Mouse (Mus musculus) lung, embryonic 16.5 days (tissue): ENCODE measurements at regions not wholly inside any gene's neighbourhood (a gene's known extent, or its start where the extent isn't known, plus 50 kb on each side); places are given as distances from the start of the nearest gene placed in this dataset.

Source experiments
- ATAC-seq: fragments of 200-750 bp; cut with Nextera tagmentation; 2 replicates; pipeline ENCODE4 v1.8.0; 2017; ENCODE audit warnings: low read depth, mild to moderate bottlenecking, moderate library complexity
- H3K27ac ChIP-seq: fragments of 300-500 bp; sonication (generic); 2 replicates; pipeline ENCODE4 v1.5.1; 2014; ENCODE audit warnings: mild to moderate bottlenecking, control low read depth, low read length
- H3K27me3 ChIP-seq: fragments of 300-500 bp; sonication (generic); 2 replicates; pipeline ENCODE4 v1.6.1; 2014; ENCODE audit warnings: low read depth, low read length, mixed read lengths; ENCODE audit not compliant: control insufficient read depth, insufficient read depth
- H3K36me3 ChIP-seq: fragments of 300-500 bp; sonication (generic); 2 replicates; pipeline ENCODE4 v1.6.1; 2014; ENCODE audit warnings: low read length; ENCODE audit not compliant: control insufficient read depth, insufficient read depth
- H3K4me1 ChIP-seq: fragments of 300-500 bp; sonication (generic); replicated peaks from 2 replicates; pipeline ENCODE4 v1.6.1; 2014; ENCODE audit warnings: low read length, mixed read lengths; ENCODE audit not compliant: control insufficient read depth, insufficient read depth
- H3K4me2 ChIP-seq: fragments of 300-500 bp; sonication (generic); 2 replicates; pipeline ENCODE4 v1.6.1; 2014; ENCODE audit warnings: low read depth, low read length, control low read depth
- H3K4me3 ChIP-seq: fragments of 300-500 bp; sonication (generic); 2 replicates; pipeline ENCODE4 v1.5.1; 2014; ENCODE audit warnings: mild to moderate bottlenecking, low read length, control low read depth
- H3K9ac ChIP-seq: fragments of 300-500 bp; sonication (generic); 2 replicates; pipeline ENCODE4 v1.6.1; 2014; ENCODE audit warnings: low read length, control low read depth
- H3K9me3 ChIP-seq: fragments of 300-500 bp; sonication (generic); 2 replicates; pipeline ENCODE4 v1.6.1; 2016; ENCODE audit warnings: low read length; ENCODE audit not compliant: control insufficient read depth
- WGBS: fragments of 180-500 bp; shearing (Covaris S2); extraction: QIAGEN DNeasy Blood & Tissue Kit; methylation state at CpG from one replicate; pipeline ENCODE4 v1.1.7; 2014; 5-methylcytosine and 5-hydroxymethylcytosine counted together

GRCm38 (mm10) chr10:85242701-85243100 is 57.8 kb upstream of the Cry1 start:
- Histone ChIP-seq H3K4me3 (no peak overlapping the region), H3K9me3 (no peaks in the 10 kb centered on the region), H3K36me3 (no peaks in the 10 kb centered on the region), H3K9ac (no peak overlapping the region), H3K4me2 (no peak overlapping the region), H3K4me1 (no peaks in the 10 kb centered on the region), H3K27me3 (no peaks in the 10 kb centered on the region), H3K27ac (no peak overlapping the region)
- ATAC-seq: no peak
- 86% methylated on average over 7 of the region's 7 CpGs for WGBS

GRCm38 (mm10) chr10:85243556-85243955 is 58.7 kb upstream of the Cry1 start:
- Histone ChIP-seq H3K4me3 (no peak overlapping the region), H3K27me3 (no peaks in the 10 kb centered on the region)

GRCm38 (mm10) chr10:85265746-85266145 is 80.9 kb upstream of the Cry1 start:
- no peaks in the 10 kb centered on the region for H3K9me3 ChIP-seq
- ATAC-seq: no peak
- no peak overlapping the region for H3K9ac ChIP-seq
- no peak overlapping the region for H3K4me2 ChIP-seq
- 26% methylated on average over 5 of the region's 5 CpGs for WGBS
- no peak overlapping the region for H3K27ac ChIP-seq
- H3K4me3 ChIP-seq: no peak overlapping the region
- H3K4me1 ChIP-seq: no peaks in the 10 kb centered on the region
- H3K36me3 ChIP-seq: no peaks in the 10 kb centered on the region
- H3K27me3 ChIP-seq: no peaks in the 10 kb centered on the region

More at GRCm38 (mm10) chr10:85243556-85243955, 58.7 kb upstream of the Cry1 start:
- Histone ChIP-seq H3K36me3 (no peaks in the 10 kb centered on the region), H3K9me3 (no peaks in the 10 kb centered on the region), H3K4me1 (no peaks in the 10 kb centered on the region), H3K27ac (no peak overlapping the region), H3K4me2 (no peak overlapping the region), H3K9ac (no peak overlapping the region)
- 82% methylated on average over 6 of the region's 6 CpGs for WGBS
- no peak for ATAC-seq

GRCm38 (mm10) chr10:85266148-85266547 is 81.3 kb upstream of the Cry1 start:
- H3K27me3 ChIP-seq: no peaks in the 10 kb centered on the region
- WGBS: 27% methylated on average over 10 of the region's 10 CpGs
- no peaks in the 10 kb centered on the region for H3K9me3 ChIP-seq
- no peak overlapping the region for H3K4me3 ChIP-seq
- H3K4me2 ChIP-seq: no peak overlapping the region
- ATAC-seq: no peak
- H3K36me3 ChIP-seq: no peaks in the 10 kb centered on the region
- no peaks in the 10 kb centered on the region for H3K4me1 ChIP-seq
- H3K9ac ChIP-seq: no peak overlapping the region
- no peak overlapping the region for H3K27ac ChIP-seq

GRCm38 (mm10) chr10:85266796-85267195 is 81.9 kb upstream of the Cry1 start:
- no peak for ATAC-seq
- Histone ChIP-seq H3K4me3 (no peak overlapping the region), H3K9me3 (no peaks in the 10 kb centered on the region), H3K27ac (no peak overlapping the region), H3K4me2 (no peak overlapping the region), H3K27me3 (no peaks in the 10 kb centered on the region), H3K4me1 (no peaks in the 10 kb centered on the region), H3K36me3 (no peaks in the 10 kb centered on the region), H3K9ac (no peak overlapping the region)
- WGBS: 64% methylated on average over 4 of the region's 4 CpGs

- no peak for ATAC-seq
- 68% methylated on average over 6 of the region's 6 CpGs for WGBS
- H3K9me3 ChIP-seq: no peaks in the 10 kb centered on the region
- H3K4me3 ChIP-seq: no peak overlapping the region
- no peak overlapping the region for H3K9ac ChIP-seq
- no peaks in the 10 kb centered on the region for H3K36me3 ChIP-seq
- H3K27ac ChIP-seq: no peak overlapping the region
- no peak overlapping the region for H3K4me2 ChIP-seq
- H3K4me1 ChIP-seq: no peaks in the 10 kb centered on the region
- no peaks in the 10 kb centered on the region for H3K27me3 ChIP-seq
These were observed 85.3 kb upstream of the Cry1 start for GRCm38 (mm10) chr10:85270209-85270608.

- no peak for ATAC-seq
- no peak overlapping the region for H3K9ac ChIP-seq
- no peak overlapping the region for H3K4me3 ChIP-seq
- H3K9me3 ChIP-seq: no peaks in the 10 kb centered on the region
- no peak overlapping the region for H3K4me2 ChIP-seq
- H3K27me3 ChIP-seq: no peaks in the 10 kb centered on the region
- H3K4me1 ChIP-seq: no peaks in the 10 kb centered on the region
- no peak overlapping the region for H3K27ac ChIP-seq
- 88% methylated on average over 2 of the region's 2 CpGs for WGBS
- no peaks in the 10 kb centered on the region for H3K36me3 ChIP-seq
These were observed 91.9 kb upstream of the Cry1 start for GRCm38 (mm10) chr10:85276793-85277192.

- H3K27ac ChIP-seq: no peak overlapping the region
- no peaks in the 10 kb centered on the region for H3K27me3 ChIP-seq
- H3K9ac ChIP-seq: no peak overlapping the region
- H3K36me3 ChIP-seq: no peaks in the 10 kb centered on the region
- 79% methylated on average over 5 of the region's 5 CpGs for WGBS
- H3K4me1 ChIP-seq: no peaks in the 10 kb centered on the region
- no peak overlapping the region for H3K4me2 ChIP-seq
- H3K9me3 ChIP-seq: no peaks in the 10 kb centered on the region
- no peak for ATAC-seq
- no peak overlapping the region for H3K4me3 ChIP-seq
These were observed 94.7 kb upstream of the Btbd11 start for GRCm38 (mm10) chr10:85291733-85292476.

GRCm38 (mm10) chr10:85292477-85292855 is 94.1 kb upstream of the Btbd11 start:
- no peaks in the 10 kb centered on the region for H3K9me3 ChIP-seq
- no peak overlapping the region for H3K9ac ChIP-seq
- no peaks in the 10 kb centered on the region for H3K4me1 ChIP-seq
- ATAC-seq: no peak
- H3K36me3 ChIP-seq: no peaks in the 10 kb centered on the region
- no peak overlapping the region for H3K4me2 ChIP-seq
- H3K27ac ChIP-seq: no peak overlapping the region
- no peak overlapping the region for H3K4me3 ChIP-seq
- WGBS: 73% methylated on average over 2 of the region's 2 CpGs
- no peaks in the 10 kb centered on the region for H3K27me3 ChIP-seq
